Mouse (Mus musculus) frontal cortex, adult (tissue): ENCODE results near the gene Fam240b.
"Not testable (repeated sequence)": the region's sequence is repeated elsewhere in the genome, so short reads cannot be mapped to it uniquely, and the experiment has no call there.

Source experiments
- ATAC-seq: cut with Nextera tagmentation; 2 replicates; pipeline ENCODE4 v1.9.2; 2017; ENCODE audit warnings: mild to moderate bottlenecking, moderate library complexity, mixed read lengths; ENCODE audit not compliant: low TSS enrichment

The Fam240b gene

GRCm38 (mm10) chr13:64497692-64498091 lies at the start of gene Fam240b:
TSS of gene Fam240b (minus strand) at chr13:64497792.
- no peak for ATAC-seq

- ATAC-seq = no peak
Measured at GRCm38 (mm10) chr13:64530139-64530538, 32.5 kb upstream of the Fam240b start.

DNA sequence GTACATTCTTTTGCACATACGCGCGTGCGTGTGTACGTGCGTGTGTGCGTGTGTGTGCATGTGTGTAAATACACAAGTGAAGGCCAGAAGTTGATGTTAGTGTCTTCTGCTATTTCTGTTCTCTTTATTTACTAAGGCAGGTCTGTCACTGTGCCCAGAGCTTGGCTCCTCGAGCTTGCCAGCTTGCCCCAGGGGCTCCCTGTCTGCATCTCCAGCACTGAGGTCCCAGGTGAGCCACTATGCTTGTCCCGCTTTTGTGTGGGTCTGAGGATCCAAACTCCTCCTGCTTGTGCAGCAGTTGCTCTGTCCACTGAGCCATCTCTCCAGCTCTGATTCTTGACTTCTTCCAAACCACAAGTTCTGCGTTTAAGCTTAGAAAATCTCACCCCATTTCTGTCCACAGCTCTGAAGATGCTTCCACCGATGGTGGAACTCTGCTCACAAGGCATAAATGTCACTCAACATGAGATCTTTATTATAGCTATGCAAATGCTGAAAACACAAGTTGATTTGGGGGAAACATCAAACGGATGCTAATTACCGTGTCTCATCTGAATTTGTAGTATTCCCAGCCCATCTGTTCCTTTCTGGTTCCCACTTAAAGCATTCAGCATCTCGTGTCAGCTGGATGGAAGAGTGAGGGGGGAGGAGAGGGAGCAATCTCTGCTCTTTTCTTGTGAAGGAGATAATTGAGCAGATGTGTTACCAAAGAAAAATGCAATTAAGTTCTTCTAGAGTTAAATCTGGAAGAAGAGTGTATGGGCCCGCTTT lies 29.1 kb upstream of the Fam240b start:
- peak; percentile 80 for ATAC-seq

GRCm38 (mm10) chr13:64514247-64514646 lies 16.7 kb upstream of the Fam240b start:
- ATAC-seq = no peak

GRCm38 (mm10) chr13:64511616-64512015 lies 14.0 kb upstream of the Fam240b start:
- ATAC-seq = no peak

GRCm38 (mm10) chr13:64507361-64507760 lies 9.8 kb upstream of the Fam240b start:
- ATAC-seq = no peak

GRCm38 (mm10) chr13:64502833-64503232 lies 5.2 kb upstream of the Fam240b start:
- ATAC-seq = no peak

GRCm38 (mm10) chr13:64493586-64493985 lies 4.0 kb downstream of the Fam240b start:
- ATAC-seq = no peak

DNA sequence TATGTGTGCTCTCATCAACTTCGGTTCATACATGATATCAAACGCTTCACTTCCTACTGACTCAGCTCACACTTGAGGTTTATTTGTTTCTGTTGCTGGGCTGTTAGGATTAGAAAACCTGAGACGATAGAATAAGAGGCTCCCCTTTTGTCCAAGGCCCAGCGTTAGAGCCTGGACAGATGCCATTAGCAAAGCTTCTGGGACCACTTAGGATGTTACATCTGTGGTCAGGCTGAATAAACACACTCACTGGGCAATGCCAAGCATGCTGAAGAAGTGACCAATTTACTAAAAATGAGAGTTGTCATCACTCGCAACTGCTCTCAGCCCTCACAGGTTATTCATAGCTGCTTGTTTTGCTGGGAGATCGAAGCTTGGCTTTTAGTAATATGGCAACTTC lies 7.7 kb downstream of the Fam240b start:
- no peak for ATAC-seq

DNA sequence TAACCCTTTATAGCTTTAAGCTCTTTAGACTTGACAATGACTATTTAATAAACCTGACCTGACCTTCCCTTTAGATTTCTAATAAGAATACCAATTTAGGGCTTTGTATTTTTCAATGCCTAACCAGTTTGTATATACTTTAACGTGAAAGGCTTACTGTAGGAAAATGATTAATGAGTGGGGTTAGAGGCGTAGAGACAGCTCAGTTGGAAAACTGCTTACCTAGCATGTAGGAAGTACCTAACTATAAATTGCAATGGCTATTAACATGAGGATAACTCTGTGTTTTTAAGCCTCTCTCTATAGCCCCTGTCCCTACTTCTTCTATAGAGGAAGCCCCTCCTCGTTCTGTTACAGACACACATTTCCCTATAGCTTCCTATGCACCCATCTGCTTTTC lies 17.6 kb downstream of the Fam240b start:
- no peak for ATAC-seq

DNA sequence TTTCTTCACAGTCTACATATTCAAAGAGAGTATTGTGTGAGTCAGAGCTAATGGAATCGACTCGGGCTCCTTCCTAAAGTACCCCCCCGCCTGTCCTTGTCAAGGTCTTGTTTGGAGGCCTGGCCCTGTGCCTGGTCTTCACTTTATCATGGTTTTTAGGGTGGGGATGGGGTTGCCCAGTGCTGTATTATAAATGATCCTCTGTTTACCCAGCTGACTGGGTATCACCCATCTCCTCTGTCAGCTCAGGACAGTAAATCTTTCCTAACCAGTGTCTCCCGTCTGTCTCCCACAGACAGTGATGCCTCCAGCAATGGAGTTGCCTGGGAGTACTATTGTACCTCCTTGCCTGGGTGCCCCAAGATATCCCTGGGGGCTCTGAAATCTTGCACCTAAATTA lies 19.6 kb downstream of the Fam240b start:
- ATAC-seq = no peak

DNA sequence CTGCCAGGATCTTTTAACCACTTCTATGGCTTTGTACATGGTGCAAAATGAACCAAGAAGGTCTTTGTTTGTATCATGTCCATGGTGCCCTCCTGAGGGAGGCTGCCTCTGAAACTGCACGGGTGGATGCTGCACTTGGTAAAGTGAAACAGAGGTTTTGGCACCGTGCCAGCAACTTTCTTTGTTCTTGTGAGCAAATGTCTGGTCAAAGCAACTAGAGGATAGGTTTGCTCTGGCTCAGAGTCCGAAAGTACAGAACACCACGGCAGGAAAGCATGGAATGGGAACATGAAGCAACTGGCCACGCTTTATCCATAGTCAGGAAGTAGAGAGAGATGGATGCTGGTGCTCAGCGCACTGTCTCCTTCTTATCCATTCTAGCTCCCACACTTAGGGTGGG lies 29.7 kb downstream of the Fam240b start:
- ATAC-seq = no peak

DNA sequence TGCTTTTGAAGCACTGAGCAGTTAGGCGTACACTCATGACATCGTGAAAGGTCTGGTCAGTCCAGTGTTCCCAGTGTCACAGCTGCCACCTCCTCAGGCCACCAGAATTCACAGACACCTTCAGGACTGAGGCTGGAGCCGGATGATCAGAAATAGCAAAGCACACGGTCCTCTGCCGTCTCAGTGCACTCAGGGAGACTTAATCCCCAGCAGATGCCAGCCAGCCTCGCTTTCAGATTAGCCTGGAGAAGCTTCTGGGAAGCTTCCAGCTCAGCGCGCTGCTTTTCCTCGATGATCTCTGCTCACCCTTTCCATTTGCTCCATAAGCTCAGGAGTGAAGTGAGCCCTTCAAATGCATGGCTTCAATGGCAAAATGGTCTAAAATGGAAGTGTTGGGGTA lies 32.4 kb downstream of the Fam240b start:
- ATAC-seq = no peak

- no peak for ATAC-seq
Measured at GRCm38 (mm10) chr13:64462581-64462980, 35.0 kb downstream of the Fam240b start.

- ATAC-seq = no peak
Measured at GRCm38 (mm10) chr13:64458181-64458580, 39.4 kb downstream of the Fam240b start.

DNA sequence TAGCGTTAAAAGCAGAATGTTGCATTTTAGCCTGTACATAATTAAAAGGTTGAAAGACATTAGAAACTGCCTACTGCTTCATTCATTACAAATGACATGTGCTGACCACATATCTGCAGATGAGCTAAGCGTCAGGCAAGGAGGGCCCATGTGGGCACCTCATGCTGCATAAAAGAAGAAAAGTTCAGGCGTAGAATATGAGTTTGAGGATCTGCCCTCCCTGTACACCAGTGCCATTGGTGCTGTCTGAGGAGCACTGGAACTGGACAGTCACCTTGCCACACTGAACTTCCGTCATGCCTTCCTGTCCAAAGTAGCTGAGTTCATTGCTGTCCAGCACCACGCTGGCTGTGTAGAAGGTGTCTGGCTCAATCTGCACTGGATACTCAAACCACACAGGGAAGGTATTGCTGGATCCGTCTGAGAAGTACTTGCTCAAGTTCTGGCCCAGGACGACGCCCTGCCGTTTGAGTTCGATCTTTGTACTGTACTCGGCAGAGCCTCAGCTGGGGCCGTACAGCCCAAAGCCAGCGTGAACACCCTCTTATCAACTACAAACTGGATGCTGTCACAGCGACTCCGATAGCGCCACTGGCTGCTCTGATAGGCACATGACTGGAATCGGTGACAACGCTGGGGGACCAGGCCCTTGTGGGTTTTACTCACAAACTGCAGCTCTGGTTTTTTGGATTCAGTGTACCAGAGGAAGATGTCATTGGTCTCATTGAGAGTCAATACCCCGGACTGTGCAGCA lies 40.2 kb downstream of the Fam240b start:
- not testable (repeated sequence) for ATAC-seq

GRCm38 (mm10) chr13:64450001-64450794 lies 47.4 kb downstream of the Fam240b start:
- ATAC-seq = no peak

- no peak for ATAC-seq
Measured at GRCm38 (mm10) chr13:64448729-64449128, 48.9 kb downstream of the Fam240b start.

- ATAC-seq = peak; percentile 86
Measured at GRCm38 (mm10) chr13:64447947-64448346, 49.6 kb downstream of the Fam240b start.

DNA sequence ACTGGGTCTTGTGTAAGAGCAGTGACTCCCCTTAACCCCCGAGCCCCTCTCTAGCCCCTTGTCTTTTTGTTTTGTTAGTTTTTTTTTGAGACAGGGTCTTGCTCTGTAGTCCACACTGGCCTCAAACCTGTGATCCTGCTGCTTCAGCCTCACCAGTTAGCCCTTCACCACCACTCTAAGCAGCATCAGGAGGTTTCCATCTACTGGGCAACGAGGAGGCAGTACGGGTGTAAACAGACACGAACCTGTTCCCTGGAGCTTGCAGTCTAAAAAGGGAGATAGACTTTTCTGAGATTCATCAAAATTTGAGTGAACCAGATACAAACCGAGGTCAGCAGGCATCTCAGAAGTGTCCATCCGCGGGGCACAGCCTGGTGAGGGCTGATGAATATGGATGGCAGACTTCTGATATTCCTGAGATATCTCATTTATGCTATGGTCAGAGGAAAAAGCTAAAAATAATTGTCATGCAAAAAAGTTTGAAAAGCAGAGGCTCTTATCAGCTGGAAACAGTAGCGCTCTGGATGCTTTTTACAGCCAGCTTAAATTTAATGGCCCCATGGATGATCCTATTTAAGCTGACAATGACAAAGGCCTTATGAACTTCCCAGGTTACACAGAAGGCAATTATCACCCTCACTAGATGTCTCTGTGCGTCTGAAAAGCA lies 52.2 kb downstream of the Fam240b start:
- ATAC-seq = no peak

- ATAC-seq = peak; percentile 88
Measured at GRCm38 (mm10) chr13:64443263-64443894, 54.2 kb downstream of the Fam240b start.
